30 mouse cellular contexts compared by ENCODE assay signal in genomic region chr5:136984828-136985227, GRCm38 (mm10). TPM values are rescaled to one million over a fixed set of nuclear protein-coding genes. Genes with fewer than 3 reads are reported as not detected.
DNase-seq lines count a peak whose midpoint lies in the region; ATAC-seq and TF ChIP-seq lines count a peak whose summit lies in the region.
"Had no signal": no experiment of that assay in that cellular context is flagged by ENCODE, and none has a peak within 500 bp of the region (broad histone marks: within the 10 kb centered on the region; RNA-seq: fewer than 3 reads in every experiment).

No protein-coding gene starts in this region.

- intact Hi-C loops in gastrocnemius, adult 2 months (cut with DNase I): no loop called here

- no peak overlapping the region for H3K4me3 ChIP-seq in gastrocnemius, adult 2 months
- no peak overlapping the region for H3K4me3 ChIP-seq in G1E (ENCODE audit: low read depth, low read length)
- no peak overlapping the region for H3K4me3 ChIP-seq in limb, embryonic 10.5 days
- H3K4me3 ChIP-seq: erythroblast, embryonic 14.5 days; hindbrain, embryonic 10.5 days; limb, embryonic 12.5 days; liver, embryonic 15.5 days; lung, embryonic 15.5 days; neural tube, embryonic 13.5 days had no signal

- H3K27ac ChIP-seq in gastrocnemius, adult 2 months: no peak overlapping the region
- no peak overlapping the region for H3K27ac ChIP-seq in limb, embryonic 10.5 days
- H3K27ac ChIP-seq: hindbrain, embryonic 10.5 days; limb, embryonic 12.5 days; liver, embryonic 15.5 days; lung, embryonic 15.5 days; neural tube, embryonic 13.5 days had no signal

- peak; percentile 16 for DNase-seq in gastrocnemius, adult 2 months
- DNase-seq in gastrocnemius, postnatal 25 days: no peak
- no peak for DNase-seq in G1E (ENCODE audit: low spot score)
- DNase-seq in NIH3T3 (ENCODE audit: low read depth): peak; percentile 29
- peak; percentile 51 for DNase-seq in limb, embryonic 10.5 days (ENCODE audit: low spot score)
- DNase-seq in spleen, adult 18-20 months: no peak
- no peak for DNase-seq in natural killer cell, adult 2 months (ENCODE audit: low spot score in 2 of 2)
- DNase-seq: adrenal gland, adult 8-10 months; B cell, adult 2 months; cerebellum, adult 8-10 months; gastrocnemius, postnatal 14 days; heart, adult 18-20 months; kidney, adult 2 months; layer of hippocampus, adult 9-11 months; lung, postnatal 36 days; thymus, postnatal 14 days had no signal

- 59% methylated on average over 14 of the region's 14 CpGs for WGBS in limb, embryonic 10.5 days

- no peak for TF ChIP-seq CTCF in gastrocnemius, adult 2 months (IDR thresholded peaks at IDR 0.05)
- 0 out of 2 replicates have a peak, but pooled peaks have one; percentile 1 for TF ChIP-seq CTCF in G1E (IDR thresholded peaks at IDR 0.05; ENCODE audit: low read depth, low read length)

- ATAC-seq in G1E (ENCODE audit: extremely low read depth, insufficient number of reproducible peaks, low FRiP score, poor library complexity, severe bottlenecking): no peak
- ATAC-seq: hindbrain, embryonic 16.5 days; midbrain, embryonic 16.5 days had no signal

- peaks cover 76% of the 10 kb centered on the region for H3K36me3 ChIP-seq in G1E (replicated peaks)
- peaks cover 51% of the 10 kb centered on the region for H3K36me3 ChIP-seq in limb, embryonic 10.5 days

- H3K9me3 ChIP-seq in G1E (replicated peaks): no peaks in the 10 kb centered on the region
- no peaks in the 10 kb centered on the region for H3K9me3 ChIP-seq in limb, embryonic 10.5 days (replicated peaks)
- H3K9me3 ChIP-seq: hindbrain, embryonic 10.5 days; limb, embryonic 12.5 days; liver, embryonic 15.5 days; lung, embryonic 15.5 days; neural tube, embryonic 13.5 days had no signal

- peaks cover 40% of the 10 kb centered on the region for H3K4me1 ChIP-seq in G1E (ENCODE audit: insufficient read depth, low read depth, low read length)
- peaks cover 23% of the 10 kb centered on the region for H3K4me1 ChIP-seq in limb, embryonic 10.5 days

- no peaks in the 10 kb centered on the region for H3K27me3 ChIP-seq in G1E (ENCODE audit: insufficient read depth, low read length)
- H3K27me3 ChIP-seq in limb, embryonic 10.5 days (ENCODE audit: low read depth, poor library complexity, severe bottlenecking): no peaks in the 10 kb centered on the region
- H3K27me3 ChIP-seq: limb, embryonic 12.5 days; liver, embryonic 15.5 days; lung, embryonic 15.5 days; neural tube, embryonic 13.5 days had no signal

RNA-seq across cellular contexts. Expression of gene Plod3, which starts 2.0 kb away (rescaled TPM):
- 10 to 100 TPM; 15.2 to 20.6 TPM for total RNA-seq in gastrocnemius, adult 2 months (2021)
- 10 to 100 TPM; 20.9 to 23.6 TPM for total RNA-seq in gastrocnemius, postnatal 25 days (2021)
- total RNA-seq in G1E (2014; fragmentation: Nextera tagmentation) (21.4 and 39.8 TPM in 2 replicates), G1E (2017) (19.7 and 20.7 TPM in 2 replicates)
- polyA plus RNA-seq in G1E (2012): 33.1 and 33.9 TPM in 2 replicates
- polyA plus RNA-seq in limb, embryonic 10.5 days (2016; fragmentation: Nextera tagmentation; extraction: Ambion mirVana): 39.4 and 40.8 TPM in 2 replicates

RNA-seq across cellular contexts. Expression of gene Znhit1, which starts 3.0 kb away (rescaled TPM):
- total RNA-seq in gastrocnemius, adult 2 months (2021): 10 to 100 TPM; 61.2 to 79.6 TPM
- 10 to 100 TPM; 61.4 to 70.4 TPM for total RNA-seq in gastrocnemius, postnatal 25 days (2021)
- total RNA-seq in G1E (2014; fragmentation: Nextera tagmentation) (88.7 and 113 TPM in 2 replicates), G1E (2017) (35.5 and 43.4 TPM in 2 replicates)
- 247 and 287 TPM in 2 replicates for polyA plus RNA-seq in G1E (2012)
- polyA plus RNA-seq in limb, embryonic 10.5 days (2016; fragmentation: Nextera tagmentation; extraction: Ambion mirVana): 116 and 119 TPM in 2 replicates

RNA-seq across cellular contexts. Expression of gene Cldn15, which starts 18.4 kb away (rescaled TPM):
- 1 to 10 TPM; 2.1 to 2.3 TPM for total RNA-seq in gastrocnemius, adult 2 months (2021)
- total RNA-seq in gastrocnemius, postnatal 25 days (2021): 1 to 10 TPM in 1 of 2 experiments, under 1 TPM in 1; 0.67 to 3.3 TPM
- total RNA-seq in G1E (2014; fragmentation: Nextera tagmentation) (1.6 TPM in 1 of 2 replicates, not detected in the other), G1E (2017) (0.05 TPM in 1 of 2 replicates, not detected in the other)
- polyA plus RNA-seq in G1E (2012): 0.08 and 0.13 TPM in 2 replicates
- 0.13 and 0.39 TPM in 2 replicates for polyA plus RNA-seq in limb, embryonic 10.5 days (2016; fragmentation: Nextera tagmentation; extraction: Ambion mirVana)
- total RNA-seq: left cerebral cortex, postnatal 10 days had no signal
- polyA plus RNA-seq: forebrain, embryonic 11.5 days had no signal

RNA-seq across cellular contexts. Expression of gene Fis1, which starts 31.8 kb away (rescaled TPM):
- total RNA-seq in gastrocnemius, adult 2 months (2021): 100 to 1,000 TPM; 179 to 181 TPM
- total RNA-seq in gastrocnemius, postnatal 25 days (2021): 100 to 1,000 TPM; 159 to 164 TPM
- total RNA-seq in G1E (2014; fragmentation: Nextera tagmentation): 143 and 157 TPM in 2 replicates
- 152 and 170 TPM in 2 replicates for total RNA-seq in G1E (2017)
- 439 and 593 TPM in 2 replicates for polyA plus RNA-seq in G1E (2012)
- 262 and 277 TPM in 2 replicates for polyA plus RNA-seq in limb, embryonic 10.5 days (2016; fragmentation: Nextera tagmentation; extraction: Ambion mirVana)

RNA-seq across cellular contexts. Expression of gene Vgf, which starts 41.4 kb away (rescaled TPM):
- not detected for total RNA-seq in gastrocnemius, adult 2 months (2021)
- total RNA-seq in gastrocnemius, postnatal 25 days (2021): not detected
- total RNA-seq in G1E (2014; fragmentation: Nextera tagmentation): not detected in 2 replicates
- total RNA-seq in G1E (2017): 0.06 and 0.11 TPM in 2 replicates
- 0.56 and 0.59 TPM in 2 replicates for polyA plus RNA-seq in G1E (2012)
- 0.16 TPM in 1 of 2 replicates, not detected in the other for polyA plus RNA-seq in limb, embryonic 10.5 days (2016; fragmentation: Nextera tagmentation; extraction: Ambion mirVana)
- total RNA-seq: common myeloid progenitor, adult 5-6 weeks; gastrocnemius, postnatal 14 days; heart, adult 18-20 months; liver, adult 2 months; megakaryocyte, adult 5-6 weeks had no signal
- polyA plus RNA-seq: heart, postnatal 0 days; liver, adult 2 months; liver, embryonic 15.5 days had no signal

Comparison
In these comparisons a context has a peak if more than half of its experiments do, and no peak if none do; other contexts are left out.
1. DNase-seq: peak in gastrocnemius, adult 2 months (single experiment), NIH3T3 (single experiment) and limb, embryonic 10.5 days (single experiment); none in gastrocnemius, postnatal 25 days (single experiment), G1E (single experiment), spleen, adult 18-20 months (0 of 2) and natural killer cell, adult 2 months (0 of 2).